Mouse (Mus musculus): ENCODE measurements around the gene Tle3. TPM values are rescaled to one million over a fixed set of nuclear protein-coding genes. Genes with fewer than 3 reads are reported as not detected.
A peak's percentile ranks its signal among the peaks of the same experiment; 100 is the strongest.

Gene Tle3
- polyA plus RNA-seq, 2 experiments = 2.9 to 4.6 TPM

GRCm38 (mm10) chr9:61435191-61435989, 63.2 kb downstream of the Tle3 start:
- no peak for TF ChIP-seq CTCF (IDR thresholded peaks at IDR 0.05; ENCODE audit: low read depth)
- no peak for TF ChIP-seq EP300 (IDR thresholded peaks at IDR 0.05; ENCODE audit: low read depth)
- no peaks in the 10 kb centered on the region; a peak in 1 of 4 replicates for H3K4me1 ChIP-seq (replicated peaks; ENCODE audit: control insufficient read depth in 2 of 2, insufficient read depth in 2 of 2, low read length in 1 of 2)
- H3K27me3 ChIP-seq (ENCODE audit: control insufficient read depth, insufficient read depth, low read length) = no peaks in the 10 kb centered on the region; the same call in 1 of the 2 replicates
- peak in 2 of 3 experiments; percentile 14 to 16 for DNase-seq (ENCODE audit: low read depth in 3 of 3, low spot score in 3 of 3)
- WGBS (ENCODE audit: insufficient replicate concordance) = 29% methylated on average over 8 of the region's 8 CpGs
- H3K9ac ChIP-seq (replicated peaks) = no peak overlapping the region
- H3K4me2 ChIP-seq (ENCODE audit: low read depth) = no peak overlapping the region
- H3K4me3 ChIP-seq (ENCODE audit: insufficient read depth in 1 of 2, low read depth in 2 of 2, low read length in 2 of 2) = no peak overlapping the region
- ATAC-seq (ENCODE audit: insufficient read depth) = no peak
- H3K36me3 ChIP-seq (replicated peaks; ENCODE audit: control insufficient read depth, insufficient read depth, low read depth) = no peaks in the 10 kb centered on the region
- no peaks in the 10 kb centered on the region for H3K9me3 ChIP-seq (ENCODE audit: control insufficient read depth, low read length)
- H3K27ac ChIP-seq = no peak overlapping the region

- WGBS (ENCODE audit: insufficient replicate concordance) = 46% methylated on average over 2 of the region's 2 CpGs
- Histone ChIP-seq H3K27ac (no peak overlapping the region), H3K9me3 (ENCODE audit: control insufficient read depth, low read length) (no peaks in the 10 kb centered on the region), H3K36me3 (replicated peaks; ENCODE audit: control insufficient read depth, insufficient read depth, low read depth) (no peaks in the 10 kb centered on the region), H3K9ac (replicated peaks) (no peak overlapping the region), H3K4me3 (ENCODE audit: insufficient read depth in 1 of 2, low read depth in 2 of 2, low read length in 2 of 2) (no peak overlapping the region), H3K4me2 (ENCODE audit: low read depth) (no peak overlapping the region), H3K4me1 (replicated peaks; ENCODE audit: control insufficient read depth in 2 of 2, insufficient read depth in 2 of 2, low read length in 1 of 2) (no peaks in the 10 kb centered on the region; a peak in 1 of 4 replicates), H3K27me3 (ENCODE audit: control insufficient read depth, insufficient read depth, low read length) (no peaks in the 10 kb centered on the region; the same call in 1 of the 2 replicates)
- peak in 1 of 3 experiments; percentile 12 for DNase-seq (ENCODE audit: low read depth in 3 of 3, low spot score in 3 of 3)
- no peak for ATAC-seq (ENCODE audit: insufficient read depth)
- TF ChIP-seq CTCF (IDR thresholded peaks at IDR 0.05; ENCODE audit: low read depth) = no peak
- TF ChIP-seq EP300 (IDR thresholded peaks at IDR 0.05; ENCODE audit: low read depth) = no peak
Observed at GRCm38 (mm10) chr9:61436104-61436503, 63.9 kb downstream of the Tle3 start.

- 70% methylated on average over 6 of the region's 6 CpGs for WGBS (ENCODE audit: insufficient replicate concordance)
- Histone ChIP-seq H3K4me1 (replicated peaks; ENCODE audit: control insufficient read depth in 2 of 2, insufficient read depth in 2 of 2, low read length in 1 of 2) (no peaks in the 10 kb centered on the region; a peak in 1 of 4 replicates), H3K9ac (replicated peaks) (no peak overlapping the region), H3K4me3 (ENCODE audit: insufficient read depth in 1 of 2, low read depth in 2 of 2, low read length in 2 of 2) (no peak overlapping the region), H3K9me3 (ENCODE audit: control insufficient read depth, low read length) (no peaks in the 10 kb centered on the region), H3K27me3 (ENCODE audit: control insufficient read depth, insufficient read depth, low read length) (no peaks in the 10 kb centered on the region; the same call in 1 of the 2 replicates), H3K27ac (no peak overlapping the region), H3K36me3 (replicated peaks; ENCODE audit: control insufficient read depth, insufficient read depth, low read depth) (no peaks in the 10 kb centered on the region), H3K4me2 (ENCODE audit: low read depth) (no peak overlapping the region)
- no peak for TF ChIP-seq EP300 (IDR thresholded peaks at IDR 0.05; ENCODE audit: low read depth)
- no peak for TF ChIP-seq CTCF (IDR thresholded peaks at IDR 0.05; ENCODE audit: low read depth)
- DNase-seq (ENCODE audit: low read depth in 3 of 3, low spot score in 3 of 3) (no peak), ATAC-seq (ENCODE audit: insufficient read depth) (no peak)
Observed at GRCm38 (mm10) chr9:61436761-61437160, 64.6 kb downstream of the Tle3 start.

- no peaks in the 10 kb centered on the region for H3K9me3 ChIP-seq (ENCODE audit: control insufficient read depth, low read length)
- no peak overlapping the region for H3K4me2 ChIP-seq (ENCODE audit: low read depth)
- no peaks in the 10 kb centered on the region for H3K36me3 ChIP-seq (replicated peaks; ENCODE audit: control insufficient read depth, insufficient read depth, low read depth)
- no peak overlapping the region for H3K9ac ChIP-seq (replicated peaks)
- ATAC-seq (ENCODE audit: insufficient read depth) = no peak
- H3K4me1 ChIP-seq (replicated peaks; ENCODE audit: control insufficient read depth in 2 of 2, insufficient read depth in 2 of 2, low read length in 1 of 2) = no peaks in the 10 kb centered on the region; a peak in 1 of 4 replicates
- WGBS (ENCODE audit: insufficient replicate concordance) = 52% methylated on average over 6 of the region's 6 CpGs
- no peak overlapping the region for H3K27ac ChIP-seq
- H3K27me3 ChIP-seq (ENCODE audit: control insufficient read depth, insufficient read depth, low read length) = no peaks in the 10 kb centered on the region; the same call in 1 of the 2 replicates
- DNase-seq (ENCODE audit: low read depth in 3 of 3, low spot score in 3 of 3) = no peak
- TF ChIP-seq CTCF (IDR thresholded peaks at IDR 0.05; ENCODE audit: low read depth) = no peak
- no peak for TF ChIP-seq EP300 (IDR thresholded peaks at IDR 0.05; ENCODE audit: low read depth)
- no peak overlapping the region for H3K4me3 ChIP-seq (ENCODE audit: insufficient read depth in 1 of 2, low read depth in 2 of 2, low read length in 2 of 2)
Observed at GRCm38 (mm10) chr9:61439092-61439491, 66.9 kb downstream of the Tle3 start.

- H3K27me3 ChIP-seq (ENCODE audit: control insufficient read depth, insufficient read depth, low read length) = no peaks in the 10 kb centered on the region
- no peaks in the 10 kb centered on the region for H3K36me3 ChIP-seq (replicated peaks; ENCODE audit: control insufficient read depth, insufficient read depth, low read depth)
- no peak overlapping the region for H3K4me2 ChIP-seq (ENCODE audit: low read depth)
- H3K9ac ChIP-seq (replicated peaks) = no peak overlapping the region
- no peaks in the 10 kb centered on the region; a peak in 1 of 4 replicates for H3K4me1 ChIP-seq (replicated peaks; ENCODE audit: control insufficient read depth in 2 of 2, insufficient read depth in 2 of 2, low read length in 1 of 2)
- WGBS (ENCODE audit: insufficient replicate concordance) = 61% methylated on average over 2 of the region's 2 CpGs
- no peak overlapping the region for H3K4me3 ChIP-seq (ENCODE audit: insufficient read depth in 1 of 2, low read depth in 2 of 2, low read length in 2 of 2)
- H3K27ac ChIP-seq = no peak overlapping the region
- no peak for DNase-seq (ENCODE audit: low read depth in 3 of 3, low spot score in 3 of 3)
- no peaks in the 10 kb centered on the region for H3K9me3 ChIP-seq (ENCODE audit: control insufficient read depth, low read length)
- TF ChIP-seq CTCF (IDR thresholded peaks at IDR 0.05; ENCODE audit: low read depth) = no peak
- TF ChIP-seq EP300 (IDR thresholded peaks at IDR 0.05; ENCODE audit: low read depth) = no peak
- ATAC-seq (ENCODE audit: insufficient read depth) = no peak
Observed at GRCm38 (mm10) chr9:61439979-61440378, 67.8 kb downstream of the Tle3 start.

Measured in liver, embryonic 14.5 days (tissue).